Mouse (Mus musculus) liver, embryonic 11.5 days (tissue): ENCODE data around the gene Icmt. TPM values are rescaled to one million over a fixed set of nuclear protein-coding genes. Genes with fewer than 3 reads are reported as not detected.

ENCODE experiments used
- ATAC-seq: fragments of 200-750 bp; cut with Nextera tagmentation; replicated peaks from 2 replicates; pipeline ENCODE4 v1.8.0; 2017; ENCODE audit warnings: moderate number of reproducible peaks, mild to moderate bottlenecking, moderate TSS enrichment, moderate library complexity; ENCODE audit not compliant: low FRiP score
- DNase-seq: peaks from one replicate; pipeline ENCODE4 v3.0.0-alpha.2; 2017; ENCODE audit warnings: low spot score
- H3K27ac ChIP-seq: fragments of 300-500 bp; sonication (generic); 2 replicates; pipeline ENCODE4 v1.5.1; 2014; ENCODE audit warnings: mild to moderate bottlenecking, low read depth, low read length, control low read depth
- H3K27me3 ChIP-seq: fragments of 300-500 bp; sonication (generic); replicated peaks from 2 replicates; pipeline ENCODE4 v1.6.1; 2014; ENCODE audit warnings: low read length, mixed read lengths; ENCODE audit not compliant: control insufficient read depth, insufficient read depth
- H3K36me3 ChIP-seq: fragments of 300-500 bp; sonication (generic); 2 replicates; pipeline ENCODE4 v1.6.1; 2014; ENCODE audit warnings: mild to moderate bottlenecking, low read length, moderate library complexity, mixed read lengths; ENCODE audit not compliant: control insufficient read depth, insufficient read depth
- H3K4me1 ChIP-seq: fragments of 300-500 bp; sonication (generic); replicated peaks from 2 replicates; pipeline ENCODE4 v1.6.1; 2014; ENCODE audit warnings: low read length, mixed read lengths; ENCODE audit not compliant: control insufficient read depth, insufficient read depth
- H3K4me2 ChIP-seq: fragments of 300-500 bp; sonication (generic); 2 replicates; pipeline ENCODE4 v1.6.1; 2014; ENCODE audit warnings: mild to moderate bottlenecking, control low read depth, moderate library complexity
- H3K4me3 ChIP-seq: fragments of 300-500 bp; sonication (generic); 2 replicates; pipeline ENCODE4 v1.5.1; 2014; ENCODE audit warnings: low read depth, low read length, control low read depth
- H3K9ac ChIP-seq: fragments of 300-500 bp; sonication (generic); 2 replicates; pipeline ENCODE4 v1.6.1; 2014; ENCODE audit warnings: low read depth, low read length, control low read depth
- H3K9me3 ChIP-seq: fragments of 300-500 bp; sonication (generic); 2 replicates; pipeline ENCODE4 v1.6.1; 2016; ENCODE audit warnings: low read length, inconsistent platforms, mixed read lengths; ENCODE audit not compliant: control insufficient read depth
- WGBS: fragments of 180-500 bp; shearing (Covaris S2); extraction: QIAGEN DNeasy Blood & Tissue Kit; methylation state at CpG from one replicate; pipeline ENCODE4 v1.1.7; 2014; 5-methylcytosine and 5-hydroxymethylcytosine counted together
- polyA plus RNA-seq: library from polyadenylated mRNA; unstranded; fragments of >200 nt; fragmentation: Nextera tagmentation; extraction: Ambion mirVana; gene quantifications from 2 replicates; pipeline ENCODE4 v1.2.1, GENCODE M21; 2014

The Icmt gene
- polyA plus RNA-seq, 1 experiment from 2014 or later, result 20.6 TPM

DNA sequence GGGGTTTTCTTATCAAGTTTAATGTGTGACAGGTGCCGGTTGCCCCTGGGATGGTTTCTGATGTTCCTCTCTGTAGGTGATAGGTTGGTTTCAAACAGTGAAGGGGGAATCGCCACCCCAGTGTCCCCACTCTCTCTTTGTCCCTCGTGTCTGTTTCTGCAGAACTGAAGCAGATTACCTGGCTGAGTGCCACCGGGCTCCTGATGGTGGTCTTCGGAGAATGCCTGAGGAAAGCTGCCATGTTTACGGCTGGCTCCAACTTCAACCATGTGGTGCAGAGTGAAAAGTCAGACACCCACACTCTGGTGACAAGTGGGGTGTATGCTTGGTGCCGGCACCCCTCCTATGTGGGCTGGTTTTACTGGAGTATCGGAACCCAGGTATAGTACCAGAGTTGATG is 3.3 kb downstream of the Icmt start:
- DNase-seq (no peak), ATAC-seq (no peak)
- Histone ChIP-seq H3K27me3 (no peaks in the 10 kb centered on the region), H3K4me1 (peaks cover 16% of the 10 kb centered on the region), H3K9ac (no peak overlapping the region), H3K36me3 (peaks cover 21% of the 10 kb centered on the region), H3K4me2 (no peak overlapping the region), H3K4me3 (no peak overlapping the region), H3K9me3 (no peaks in the 10 kb centered on the region), H3K27ac (no peak overlapping the region)
- WGBS, result 89% methylated on average over 8 of the region's 8 CpGs

DNA sequence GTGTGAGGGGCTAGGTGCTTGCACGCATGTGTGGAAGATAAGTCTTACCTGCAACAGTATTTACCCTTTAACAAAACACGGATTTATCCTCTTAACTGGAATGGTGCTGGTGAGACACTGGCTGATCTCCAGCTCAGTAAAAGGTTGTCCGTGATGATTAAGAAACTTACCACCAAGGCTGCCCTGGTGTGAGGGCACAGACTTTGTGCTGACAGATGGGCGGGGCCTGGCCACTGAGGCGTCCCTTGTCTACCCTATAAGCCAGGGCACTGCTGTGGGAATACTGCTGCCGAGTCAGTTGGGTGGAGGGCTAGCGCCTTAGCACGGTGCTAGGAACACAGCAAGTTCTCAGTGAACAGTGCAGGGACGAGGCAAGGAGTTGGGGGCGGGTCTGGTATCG is 5.0 kb downstream of the Icmt start:
- no peak overlapping the region for H3K4me3 ChIP-seq
- H3K27ac ChIP-seq, result no peak overlapping the region
- H3K4me1 ChIP-seq, result peaks cover 12% of the 10 kb centered on the region
- no peak overlapping the region for H3K9ac ChIP-seq
- H3K9me3 ChIP-seq, result no peaks in the 10 kb centered on the region
- H3K27me3 ChIP-seq, result no peaks in the 10 kb centered on the region
- H3K4me2 ChIP-seq, result no peak overlapping the region
- H3K36me3 ChIP-seq, result peaks cover 21% of the 10 kb centered on the region
- 80% methylated on average over 11 of the region's 11 CpGs for WGBS
- ATAC-seq (no peak), DNase-seq (no peak)

DNA sequence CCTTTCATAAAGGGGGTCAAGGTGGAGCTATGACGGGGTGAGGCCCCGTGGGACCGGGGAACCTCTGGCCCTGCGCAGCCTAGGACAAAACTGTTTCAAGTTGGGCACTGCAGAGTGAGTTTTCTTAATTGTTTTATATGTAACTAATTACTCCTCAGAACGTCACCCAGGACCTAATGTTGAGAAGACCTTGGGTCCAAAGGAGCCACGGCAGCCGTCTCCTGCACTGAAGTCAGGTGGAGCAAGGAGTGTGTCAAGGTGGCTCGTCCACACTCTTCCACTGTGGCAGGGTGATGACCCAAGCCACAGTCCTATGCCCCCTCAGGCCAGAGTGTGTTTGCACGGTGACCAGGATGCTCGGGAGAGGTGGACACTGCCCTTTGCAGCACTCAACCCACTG is 6.1 kb downstream of the Icmt start:
- Histone ChIP-seq H3K36me3 (peaks cover 21% of the 10 kb centered on the region), H3K9ac (no peak overlapping the region), H3K4me2 (no peak overlapping the region), H3K4me1 (peaks cover 8% of the 10 kb centered on the region), H3K27ac (no peak overlapping the region), H3K27me3 (no peaks in the 10 kb centered on the region), H3K9me3 (no peaks in the 10 kb centered on the region), H3K4me3 (no peak overlapping the region)
- DNase-seq (no peak), ATAC-seq (no peak)
- 90% methylated on average over 10 of the region's 10 CpGs for WGBS

GRCm38 (mm10) chr4:152304685-152305084 is 7.7 kb downstream of the Icmt start:
- 88% methylated on average over 6 of the region's 6 CpGs for WGBS
- Histone ChIP-seq H3K27me3 (no peaks in the 10 kb centered on the region; the same call in 1 of the 2 replicates), H3K4me1 (no peaks in the 10 kb centered on the region), H3K4me2 (no peak overlapping the region), H3K9ac (no peak overlapping the region), H3K9me3 (no peaks in the 10 kb centered on the region), H3K36me3 (peaks cover 21% of the 10 kb centered on the region), H3K27ac (no peak overlapping the region), H3K4me3 (no peak overlapping the region)
- DNase-seq (no peak), ATAC-seq (no peak)

- Histone ChIP-seq H3K27ac (no peak overlapping the region), H3K36me3 (peaks cover 14% of the 10 kb centered on the region), H3K9ac (no peak overlapping the region), H3K27me3 (peaks cover 7% of the 10 kb centered on the region), H3K4me2 (no peak overlapping the region), H3K4me3 (no peak overlapping the region), H3K4me1 (no peaks in the 10 kb centered on the region), H3K9me3 (no peaks in the 10 kb centered on the region)
- ATAC-seq (no peak), DNase-seq (no peak)
- 77% methylated on average over 6 of the region's 6 CpGs for WGBS
Observed at GRCm38 (mm10) chr4:152305991-152306390, 9.0 kb downstream of the Icmt start.

- Histone ChIP-seq H3K9me3 (no peaks in the 10 kb centered on the region), H3K27me3 (peaks cover 23% of the 10 kb centered on the region), H3K4me2 (no peak overlapping the region), H3K9ac (no peak overlapping the region), H3K4me1 (peaks cover 7% of the 10 kb centered on the region), H3K4me3 (no peak overlapping the region), H3K27ac (no peak overlapping the region), H3K36me3 (peaks cover 12% of the 10 kb centered on the region)
- no peak for ATAC-seq
- no peak for DNase-seq
- WGBS, result 83% methylated on average over 9 of the region's 9 CpGs
Observed at GRCm38 (mm10) chr4:152307542-152307941, 10.5 kb downstream of the Icmt start.

GRCm38 (mm10) chr4:152312186-152312585 is 15.2 kb downstream of the Icmt start:
- Histone ChIP-seq H3K4me3 (peak overlapping the region; percentile 44), H3K4me2 (peak overlapping the region; percentile 65), H3K27ac (no peak overlapping the region), H3K36me3 (no peaks in the 10 kb centered on the region; the same call in 1 of the 2 replicates), H3K27me3 (peaks cover 69% of the 10 kb centered on the region), H3K9me3 (no peaks in the 10 kb centered on the region), H3K4me1 (peaks cover 27% of the 10 kb centered on the region), H3K9ac (no peak overlapping the region)
- ATAC-seq (0 out of 2 replicates have a peak, but pooled peaks have one; percentile 38), DNase-seq (no peak)
- 6% methylated on average over 14 of the region's 14 CpGs for WGBS

DNA sequence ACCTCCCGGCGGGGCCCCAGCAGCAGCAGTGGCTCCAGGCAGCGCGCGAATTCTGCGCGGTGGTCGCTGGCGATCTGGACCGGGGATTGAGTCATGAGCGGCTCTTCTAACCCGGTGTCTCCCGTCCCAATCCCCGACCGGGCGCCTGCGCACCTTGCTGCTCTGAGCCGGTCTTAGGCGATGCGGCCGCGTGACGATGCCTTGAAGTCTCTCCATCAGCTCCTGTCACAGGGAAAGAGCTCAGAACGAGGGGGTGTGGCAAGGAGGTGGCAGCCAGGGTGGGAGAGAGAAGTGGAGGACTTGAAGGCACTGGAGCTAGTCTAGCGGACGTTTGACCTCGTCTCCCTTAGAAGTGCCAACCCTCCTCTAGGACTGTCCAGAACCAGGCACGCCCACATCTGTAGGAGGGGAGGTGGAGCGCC is 16.2 kb downstream of the Icmt start:
- H3K36me3 ChIP-seq, result no peaks in the 10 kb centered on the region; the same call in 1 of the 2 replicates
- peaks cover 79% of the 10 kb centered on the region for H3K27me3 ChIP-seq
- under 1% methylated on average over 29 of the region's 29 CpGs for WGBS
- no peak overlapping the region for H3K9ac ChIP-seq
- peak overlapping the region; percentile 65 for H3K4me2 ChIP-seq
- no peaks in the 10 kb centered on the region for H3K9me3 ChIP-seq
- DNase-seq (no peak), ATAC-seq (no peak)
- H3K4me3 ChIP-seq, result peak overlapping the region; percentile 44
- H3K27ac ChIP-seq, result no peak overlapping the region
- H3K4me1 ChIP-seq, result peaks cover 27% of the 10 kb centered on the region

DNA sequence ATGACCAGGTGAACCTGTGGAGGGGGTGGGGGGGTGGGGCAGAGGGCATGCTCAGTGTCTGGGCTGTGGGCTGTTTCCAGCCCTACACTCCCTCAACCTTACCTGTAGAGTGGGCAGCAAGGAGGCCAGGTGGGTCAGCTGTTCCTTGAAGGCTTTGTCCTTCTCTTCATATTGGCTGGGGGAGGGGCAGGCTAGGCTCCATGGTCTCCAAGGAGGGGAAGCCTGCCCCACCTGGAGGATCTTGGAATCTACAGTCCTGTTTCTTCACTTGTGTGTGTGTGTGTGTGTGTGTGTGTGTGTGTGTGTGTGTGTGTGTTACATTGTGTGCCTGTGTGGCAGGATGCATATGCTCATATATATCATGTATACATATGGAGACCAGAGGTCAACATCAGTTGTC is 16.9 kb downstream of the Icmt start:
- ATAC-seq (no peak), DNase-seq (no peak)
- Histone ChIP-seq H3K9ac (no peak overlapping the region), H3K4me3 (no peak overlapping the region), H3K4me1 (peaks cover 30% of the 10 kb centered on the region), H3K4me2 (no peak overlapping the region; the same call in 1 of the 2 replicates), H3K9me3 (no peaks in the 10 kb centered on the region), H3K36me3 (no peaks in the 10 kb centered on the region; the same call in 1 of the 2 replicates), H3K27me3 (peaks cover 79% of the 10 kb centered on the region), H3K27ac (no peak overlapping the region)
